Mouse (Mus musculus): ENCODE measurements at regions not wholly inside any gene's neighbourhood (a gene's known extent, or its start where the extent isn't known, plus 50 kb on each side); places are given as distances from the start of the nearest gene placed in this dataset.

GRCm38 (mm10) chr17:62961596-62962291 is 80.6 kb upstream of the Efna5 start:
- Histone ChIP-seq H3K36me3 (no peaks in the 10 kb centered on the region), H3K27me3 (ENCODE audit: insufficient read depth, poor library complexity, severe bottlenecking) (no peaks in the 10 kb centered on the region), H3K27ac (no peak overlapping the region), H3K4me3 (no peak overlapping the region), H3K9me3 (no peaks in the 10 kb centered on the region), H3K4me1 (replicated peaks) (peaks cover 9% of the 10 kb centered on the region)
- DNase-seq (ENCODE audit: low spot score), result no peak
- 80% methylated on average over 19 of the region's 19 CpGs for WGBS

GRCm38 (mm10) chr17:62959146-62959545 is 78.0 kb upstream of the Efna5 start:
- 53% methylated on average over 3 of the region's 3 CpGs for WGBS
- Histone ChIP-seq H3K9me3 (no peaks in the 10 kb centered on the region), H3K4me3 (no peak overlapping the region), H3K27ac (no peak overlapping the region), H3K27me3 (ENCODE audit: insufficient read depth, poor library complexity, severe bottlenecking) (no peaks in the 10 kb centered on the region), H3K36me3 (no peaks in the 10 kb centered on the region), H3K4me1 (replicated peaks) (peaks cover 9% of the 10 kb centered on the region)
- no peak for DNase-seq (ENCODE audit: low spot score)

GRCm38 (mm10) chr17:62947537-62948193 is 66.5 kb upstream of the Efna5 start:
- no peak for DNase-seq (ENCODE audit: low spot score)
- H3K4me3 ChIP-seq, result no peak overlapping the region
- H3K27me3 ChIP-seq (ENCODE audit: insufficient read depth, poor library complexity, severe bottlenecking), result no peaks in the 10 kb centered on the region
- H3K36me3 ChIP-seq, result no peaks in the 10 kb centered on the region
- H3K9me3 ChIP-seq, result no peaks in the 10 kb centered on the region
- 25% methylated on average over 1 of the region's 1 CpGs for WGBS
- no peaks in the 10 kb centered on the region for H3K4me1 ChIP-seq (replicated peaks)
- H3K27ac ChIP-seq, result no peak overlapping the region

- DNase-seq (ENCODE audit: low spot score), result peak; percentile 13
- H3K4me1 ChIP-seq (replicated peaks), result peaks cover 16% of the 10 kb centered on the region
- H3K36me3 ChIP-seq, result no peaks in the 10 kb centered on the region
- H3K27ac ChIP-seq, result no peak overlapping the region
- peak overlapping the region; percentile 29; the same call in 1 of the 2 replicates for H3K4me3 ChIP-seq
- no peaks in the 10 kb centered on the region for H3K27me3 ChIP-seq (ENCODE audit: insufficient read depth, poor library complexity, severe bottlenecking)
- 10% methylated on average over 7 of the region's 7 CpGs for WGBS
- H3K9me3 ChIP-seq, result no peaks in the 10 kb centered on the region
Measured at GRCm38 (mm10) chr17:62940573-62941252, 59.6 kb upstream of the Efna5 start.

- WGBS, result 9% methylated on average over 18 of the region's 18 CpGs
- Histone ChIP-seq H3K4me3 (peak overlapping the region; percentile 29), H3K27ac (peak overlapping the region; percentile 59), H3K9me3 (no peaks in the 10 kb centered on the region), H3K4me1 (replicated peaks) (peaks cover 16% of the 10 kb centered on the region), H3K27me3 (ENCODE audit: insufficient read depth, poor library complexity, severe bottlenecking) (no peaks in the 10 kb centered on the region), H3K36me3 (no peaks in the 10 kb centered on the region)
- DNase-seq (ENCODE audit: low spot score), result peak; percentile 21
Measured at GRCm38 (mm10) chr17:62939930-62940572, 58.9 kb upstream of the Efna5 start.

GRCm38 (mm10) chr17:62939171-62939570 is 58.1 kb upstream of the Efna5 start:
- Histone ChIP-seq H3K4me1 (replicated peaks) (peaks cover 16% of the 10 kb centered on the region), H3K4me3 (no peak overlapping the region), H3K9me3 (no peaks in the 10 kb centered on the region), H3K27me3 (ENCODE audit: insufficient read depth, poor library complexity, severe bottlenecking) (no peaks in the 10 kb centered on the region), H3K36me3 (no peaks in the 10 kb centered on the region), H3K27ac (no peak overlapping the region)
- DNase-seq (ENCODE audit: low spot score), result no peak
- WGBS, result 71% methylated on average over 4 of the region's 4 CpGs

Measured in hindbrain, embryonic 10.5 days (tissue).